Mouse (Mus musculus): ENCODE results near the gene Agbl1.

The Agbl1 gene

GRCm38 (mm10) chr7:76935219-76935618 lies 705.5 kb downstream of the Agbl1 start:
- DNase-seq (ENCODE audit: low spot score in 2 of 2): no peak

DNA sequence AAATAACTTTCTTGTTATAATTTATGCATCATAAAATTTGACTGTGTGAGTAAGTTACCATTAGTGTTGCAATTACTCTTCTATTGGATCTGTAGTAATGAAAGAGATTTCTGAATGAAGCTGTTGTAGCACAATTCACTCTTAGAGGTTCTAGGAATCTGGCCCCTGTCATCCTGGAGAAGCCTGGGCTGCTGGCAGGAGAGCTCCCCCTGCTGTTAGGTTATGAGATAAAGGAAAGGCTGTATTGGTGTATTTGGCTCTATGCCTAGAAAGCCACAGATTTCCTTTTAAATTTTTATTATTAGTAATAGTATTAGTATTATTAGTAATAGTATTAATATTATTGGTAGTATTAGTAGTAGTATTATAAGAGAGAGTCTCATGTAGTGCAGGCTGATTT lies 711.8 kb downstream of the Agbl1 start:
- peak; percentile 4 to 16 for DNase-seq (ENCODE audit: low spot score in 2 of 2)

- peak in 1 of 2 experiments; percentile 11 for DNase-seq (ENCODE audit: low spot score in 2 of 2)
Observed at GRCm38 (mm10) chr7:76971334-76971733, 741.6 kb downstream of the Agbl1 start.

- no peak for DNase-seq (ENCODE audit: low spot score in 2 of 2)
Observed at GRCm38 (mm10) chr7:77009571-77009970, 779.9 kb downstream of the Agbl1 start.

GRCm38 (mm10) chr7:77029019-77029418 lies 799.3 kb downstream of the Agbl1 start:
- peak in 1 of 2 experiments; percentile 16 for DNase-seq (ENCODE audit: low spot score in 2 of 2)

DNA sequence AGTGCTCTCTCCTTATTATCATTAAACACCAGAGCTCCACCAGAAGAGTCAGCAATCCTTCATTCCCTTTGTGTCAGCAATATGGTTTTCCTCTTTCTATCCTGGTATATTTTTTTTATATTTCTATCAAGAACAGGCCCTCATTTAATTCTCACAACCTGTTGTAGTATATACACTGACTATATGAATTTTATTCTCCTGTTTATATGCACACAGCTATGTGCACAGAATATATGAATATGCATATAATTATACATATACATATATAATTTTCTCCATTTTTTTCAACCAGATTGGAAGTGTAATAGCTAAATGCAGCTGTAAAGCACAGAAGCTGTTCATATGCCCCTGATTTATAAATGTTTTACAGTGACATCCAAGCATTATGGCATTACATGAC lies 846.3 kb downstream of the Agbl1 start:
- DNase-seq (ENCODE audit: low spot score in 2 of 2): no peak

- no peak for DNase-seq (ENCODE audit: low spot score in 2 of 2)
Observed at GRCm38 (mm10) chr7:77087266-77087665, 857.6 kb downstream of the Agbl1 start.

GRCm38 (mm10) chr7:77095153-77095552 lies 865.5 kb downstream of the Agbl1 start:
- DNase-seq (ENCODE audit: low spot score in 2 of 2): no peak

DNA sequence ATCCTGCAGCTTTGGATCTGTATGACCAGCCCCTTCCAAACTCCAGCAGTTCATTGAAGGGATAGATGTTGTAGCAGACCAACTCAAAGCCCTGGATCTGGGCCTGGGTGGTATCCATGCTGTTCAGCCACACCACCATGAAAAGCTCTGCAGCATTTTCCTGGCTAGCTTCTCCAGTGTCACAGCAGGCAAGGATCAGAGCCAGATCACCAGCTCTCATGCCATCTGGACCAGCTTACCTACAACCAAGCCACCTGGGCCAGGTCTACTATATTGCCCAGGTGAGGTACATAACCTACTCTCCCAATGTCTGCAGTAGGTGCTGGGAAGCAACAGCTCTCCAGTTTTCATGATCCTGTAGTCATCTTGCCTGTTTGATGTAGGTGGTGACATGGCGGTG lies 884.3 kb downstream of the Agbl1 start:
- DNase-seq (ENCODE audit: low spot score in 2 of 2): no peak

GRCm38 (mm10) chr7:77129045-77129444 lies 899.4 kb downstream of the Agbl1 start:
- DNase-seq (ENCODE audit: low spot score in 2 of 2): no peak

DNA sequence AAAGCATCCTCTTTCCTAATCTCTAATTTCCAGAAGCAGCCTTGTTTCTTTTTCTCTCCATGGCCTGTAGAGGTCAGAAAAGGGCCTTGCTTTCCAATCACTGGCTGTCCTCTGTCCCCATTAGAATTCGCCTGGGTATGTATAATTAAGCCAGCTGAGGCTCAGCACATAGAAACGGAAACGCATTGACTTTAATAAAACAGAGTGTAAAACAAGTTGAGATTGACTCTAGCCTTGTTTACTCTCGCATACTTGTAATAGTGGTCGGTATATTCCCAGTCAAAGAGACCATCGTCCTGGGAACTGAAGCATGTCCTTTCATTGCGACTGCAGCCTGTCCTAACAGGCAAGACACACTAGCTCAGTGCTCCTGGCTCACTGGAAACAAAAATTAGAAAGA lies 902.3 kb downstream of the Agbl1 start:
- DNase-seq (ENCODE audit: low spot score in 2 of 2): peak in 1 of 2 experiments; percentile 22

DNA sequence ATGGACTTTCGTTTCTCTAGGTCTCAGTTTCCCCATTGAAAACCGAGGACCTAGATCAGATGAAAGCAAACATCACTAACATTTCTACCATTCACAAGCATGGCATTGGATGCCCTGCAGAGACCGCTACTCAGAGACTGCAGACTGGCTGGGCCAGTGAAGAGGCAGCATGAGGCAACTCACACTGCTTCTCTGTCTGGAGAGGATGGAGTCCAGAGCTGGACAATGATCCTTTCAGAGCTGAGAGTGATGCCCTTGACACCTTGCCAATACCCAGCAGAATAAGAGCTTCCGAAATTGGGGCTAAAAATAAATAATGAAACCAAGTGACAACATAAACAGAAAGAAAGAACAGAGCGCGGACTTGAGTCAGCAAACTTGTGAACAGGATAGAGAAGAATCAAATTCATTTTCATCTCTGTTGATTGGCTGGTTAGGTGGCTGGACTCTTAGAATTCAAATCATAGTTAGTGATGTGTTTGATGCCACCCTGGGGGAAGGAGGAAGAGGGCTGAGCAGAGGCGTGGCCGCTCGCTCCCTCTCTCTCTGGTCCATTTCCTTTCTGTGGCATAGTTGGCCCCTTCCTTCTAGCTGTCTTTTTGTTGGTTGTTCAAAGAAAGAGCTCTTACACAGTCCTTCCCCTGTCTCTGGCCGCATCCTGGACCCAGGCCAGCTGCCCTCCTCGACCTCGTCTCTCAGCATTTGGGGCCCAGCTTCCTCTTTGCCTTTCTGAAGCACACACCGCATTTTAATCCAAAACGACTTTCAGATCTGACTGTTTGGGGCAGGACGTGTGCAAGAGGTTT lies 903.1 kb downstream of the Agbl1 start:
- peak in 1 of 2 experiments; percentile 37 for DNase-seq (ENCODE audit: low spot score in 2 of 2)

DNA sequence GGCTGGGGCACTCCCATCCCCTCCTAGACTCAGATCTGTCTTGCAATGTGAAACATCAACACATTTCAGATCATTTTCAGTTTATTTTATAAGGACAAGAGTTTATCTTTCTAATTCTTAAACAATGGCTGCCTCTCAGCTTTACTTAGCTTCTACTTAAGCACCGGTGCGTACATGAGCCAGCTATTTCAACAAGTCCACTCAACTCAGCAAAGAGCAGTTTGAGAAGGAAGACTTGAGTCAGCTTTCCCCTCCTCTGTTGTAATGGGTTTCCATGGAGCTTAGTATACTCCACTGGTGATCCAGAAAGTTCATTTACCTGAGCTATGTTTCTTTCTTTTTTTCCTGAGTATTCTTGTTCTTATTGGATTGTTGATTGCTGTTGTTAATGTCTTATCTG lies 905.2 kb downstream of the Agbl1 start:
- no peak for DNase-seq (ENCODE audit: low spot score in 2 of 2)

DNA sequence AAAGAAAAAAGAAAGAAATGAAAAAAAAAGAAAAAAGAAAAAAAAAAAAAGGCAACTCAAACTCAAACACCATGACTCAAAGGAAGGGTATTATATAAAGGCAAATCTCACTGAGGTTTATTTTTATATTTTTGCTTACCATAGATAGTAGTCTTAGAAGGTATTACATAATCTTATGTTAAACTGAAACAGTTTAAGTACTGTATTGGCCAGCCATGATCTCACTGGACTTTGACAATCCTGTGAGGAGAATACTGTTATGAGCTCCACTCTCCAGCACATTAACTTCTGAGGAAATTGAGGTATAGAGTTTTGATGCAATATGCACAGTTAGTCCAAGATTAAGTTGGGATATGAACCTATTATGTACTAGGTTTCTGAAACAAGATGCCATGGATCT lies 909.0 kb downstream of the Agbl1 start:
- no peak for DNase-seq (ENCODE audit: low spot score in 2 of 2)

GRCm38 (mm10) chr7:77147527-77147926 lies 917.8 kb downstream of the Agbl1 start:
- no peak for DNase-seq (ENCODE audit: low spot score in 2 of 2)

GRCm38 (mm10) chr7:77148820-77149219 lies 919.1 kb downstream of the Agbl1 start:
- DNase-seq (ENCODE audit: low spot score in 2 of 2): no peak

- DNase-seq (ENCODE audit: low spot score in 2 of 2): no peak
Observed at GRCm38 (mm10) chr7:77149846-77150245, 920.2 kb downstream of the Agbl1 start.

GRCm38 (mm10) chr7:77152393-77152792 lies 922.7 kb downstream of the Agbl1 start:
- DNase-seq (ENCODE audit: low spot score in 2 of 2): no peak

- DNase-seq (ENCODE audit: low spot score in 2 of 2): no peak
Observed at GRCm38 (mm10) chr7:77152909-77153308, 923.2 kb downstream of the Agbl1 start.

- DNase-seq (ENCODE audit: low spot score in 2 of 2): no peak
Observed at GRCm38 (mm10) chr7:77164921-77165320, 935.2 kb downstream of the Agbl1 start.
